Mouse (Mus musculus): ENCODE results near the gene Pnkp. TPM values are rescaled to one million over a fixed set of nuclear protein-coding genes. Genes with fewer than 3 reads are reported as not detected.
"Not testable (repeated sequence)": the region's sequence is repeated elsewhere in the genome, so short reads cannot be mapped to it uniquely, and the experiment has no call there.

Pnkp gene
- polyA plus RNA-seq, 1 experiment from 2014 or later: 23.8 TPM

- no peak overlapping the region for H3K4me2 ChIP-seq
- H3K27ac ChIP-seq (replicated peaks): no peak overlapping the region; the same call in 1 of the 2 replicates
- no peak for ATAC-seq (ENCODE audit: insufficient read depth)
Measured at GRCm38 (mm10) chr7:44871181-44871580, 14.2 kb downstream of the Pnkp start.

GRCm38 (mm10) chr7:44871774-44872173 lies 14.8 kb downstream of the Pnkp start:
- WGBS (ENCODE audit: insufficient replicate concordance): 76% methylated on average over 2 of the region's 2 CpGs
- not testable (repeated sequence) for ATAC-seq (ENCODE audit: insufficient read depth); H3K9ac ChIP-seq; H3K9me3 ChIP-seq (replicated peaks); H3K27me3 ChIP-seq; H3K27ac ChIP-seq (replicated peaks); H3K4me2 ChIP-seq; H3K36me3 ChIP-seq (replicated peaks); H3K4me3 ChIP-seq (replicated peaks)
- H3K4me1 ChIP-seq (replicated peaks): peaks cover 46% of the 10 kb centered on the region

More at GRCm38 (mm10) chr7:44871181-44871580, 14.2 kb downstream of the Pnkp start:
- no peak overlapping the region for H3K9ac ChIP-seq
- peaks cover 52% of the 10 kb centered on the region for H3K4me1 ChIP-seq (replicated peaks)
- H3K36me3 ChIP-seq (replicated peaks): no peaks in the 10 kb centered on the region
- WGBS (ENCODE audit: insufficient replicate concordance): 58% methylated on average over 1 of the region's 1 CpGs
- no peaks in the 10 kb centered on the region for H3K9me3 ChIP-seq (replicated peaks)
- no peak overlapping the region for H3K4me3 ChIP-seq (replicated peaks)
- H3K27me3 ChIP-seq: peaks cover 10% of the 10 kb centered on the region; the same call in 1 of the 2 replicates

- ATAC-seq (ENCODE audit: insufficient read depth): no peak
- H3K9ac ChIP-seq: no peak overlapping the region
- H3K4me3 ChIP-seq (replicated peaks): no peak overlapping the region
- peaks cover 55% of the 10 kb centered on the region for H3K36me3 ChIP-seq (replicated peaks)
- peaks cover 2% of the 10 kb centered on the region; the same call in 1 of the 2 replicates for H3K4me1 ChIP-seq (replicated peaks)
- H3K27ac ChIP-seq (replicated peaks): no peak overlapping the region
- WGBS (ENCODE audit: insufficient replicate concordance): 75% methylated on average over 14 of the region's 14 CpGs
- no peak overlapping the region for H3K4me2 ChIP-seq
- H3K27me3 ChIP-seq: no peaks in the 10 kb centered on the region
- H3K9me3 ChIP-seq (replicated peaks): no peaks in the 10 kb centered on the region
Measured at GRCm38 (mm10) chr7:44877833-44878232, 20.9 kb downstream of the Pnkp start.

GRCm38 (mm10) chr7:44883036-44883435 lies 26.1 kb downstream of the Pnkp start:
- Histone ChIP-seq H3K36me3 (replicated peaks) (peaks cover 73% of the 10 kb centered on the region), H3K4me2 (no peak overlapping the region), H3K9me3 (replicated peaks) (no peaks in the 10 kb centered on the region), H3K4me1 (replicated peaks) (peaks cover 11% of the 10 kb centered on the region; the same call in 1 of the 2 replicates), H3K9ac (no peak overlapping the region), H3K27ac (replicated peaks) (no peak overlapping the region), H3K4me3 (replicated peaks) (no peak overlapping the region), H3K27me3 (no peaks in the 10 kb centered on the region)
- WGBS (ENCODE audit: insufficient replicate concordance): 66% methylated on average over 3 of the region's 3 CpGs
- no peak for ATAC-seq (ENCODE audit: insufficient read depth)

GRCm38 (mm10) chr7:44884637-44885036 lies 27.7 kb downstream of the Pnkp start:
- no peak overlapping the region for H3K4me3 ChIP-seq (replicated peaks)
- WGBS (ENCODE audit: insufficient replicate concordance): 87% methylated on average over 5 of the region's 5 CpGs
- H3K36me3 ChIP-seq (replicated peaks): peaks cover 63% of the 10 kb centered on the region
- no peak overlapping the region for H3K9ac ChIP-seq
- H3K27ac ChIP-seq (replicated peaks): no peak overlapping the region
- no peaks in the 10 kb centered on the region for H3K27me3 ChIP-seq
- ATAC-seq (ENCODE audit: insufficient read depth): no peak
- H3K4me2 ChIP-seq: no peak overlapping the region
- H3K4me1 ChIP-seq (replicated peaks): peaks cover 26% of the 10 kb centered on the region
- no peaks in the 10 kb centered on the region for H3K9me3 ChIP-seq (replicated peaks)

GRCm38 (mm10) chr7:44886964-44887363 lies 30.0 kb downstream of the Pnkp start:
- H3K4me3 ChIP-seq (replicated peaks): no peak overlapping the region
- WGBS (ENCODE audit: insufficient replicate concordance): 69% methylated on average over 7 of the region's 7 CpGs
- H3K4me2 ChIP-seq: no peak overlapping the region
- H3K27me3 ChIP-seq: no peaks in the 10 kb centered on the region
- no peaks in the 10 kb centered on the region for H3K9me3 ChIP-seq (replicated peaks)
- H3K4me1 ChIP-seq (replicated peaks): peaks cover 46% of the 10 kb centered on the region
- H3K9ac ChIP-seq: no peak overlapping the region
- 0 out of 2 replicates have a peak overlapping the region, but pooled peaks have one; percentile 24 for H3K27ac ChIP-seq (replicated peaks)
- ATAC-seq (ENCODE audit: insufficient read depth): no peak
- peaks cover 42% of the 10 kb centered on the region for H3K36me3 ChIP-seq (replicated peaks)

GRCm38 (mm10) chr7:44888256-44889105 lies 31.5 kb downstream of the Pnkp start:
- Histone ChIP-seq H3K4me1 (replicated peaks) (peaks cover 52% of the 10 kb centered on the region), H3K27me3 (no peaks in the 10 kb centered on the region), H3K4me3 (replicated peaks) (no peak overlapping the region), H3K9ac (no peak overlapping the region), H3K27ac (replicated peaks) (peak overlapping the region; percentile 55), H3K4me2 (no peak overlapping the region), H3K36me3 (replicated peaks) (peaks cover 27% of the 10 kb centered on the region), H3K9me3 (replicated peaks) (no peaks in the 10 kb centered on the region)
- ATAC-seq (ENCODE audit: insufficient read depth): peak; percentile 26
- 64% methylated on average over 13 of the region's 13 CpGs for WGBS (ENCODE audit: insufficient replicate concordance)

- 81% methylated on average over 6 of the region's 7 CpGs for WGBS (ENCODE audit: insufficient replicate concordance)
- peaks cover 59% of the 10 kb centered on the region for H3K4me1 ChIP-seq (replicated peaks)
- no peak for ATAC-seq (ENCODE audit: insufficient read depth)
- H3K9me3 ChIP-seq (replicated peaks): no peaks in the 10 kb centered on the region
- H3K36me3 ChIP-seq (replicated peaks): peaks cover 12% of the 10 kb centered on the region; the same call in 1 of the 2 replicates
- peak overlapping the region; percentile 86; the same call in 1 of the 2 replicates for H3K4me3 ChIP-seq (replicated peaks)
- H3K27ac ChIP-seq (replicated peaks): no peak overlapping the region; the same call in 1 of the 2 replicates
- H3K27me3 ChIP-seq: no peaks in the 10 kb centered on the region
- H3K4me2 ChIP-seq: peak overlapping the region; percentile 91
- H3K9ac ChIP-seq: no peak overlapping the region
Measured at GRCm38 (mm10) chr7:44890180-44890579, 33.2 kb downstream of the Pnkp start.

- no peak for ATAC-seq (ENCODE audit: insufficient read depth)
- WGBS (ENCODE audit: insufficient replicate concordance): 71% methylated on average over 4 of the region's 4 CpGs
- Histone ChIP-seq H3K9ac (no peak overlapping the region), H3K4me3 (replicated peaks) (peak overlapping the region; percentile 86), H3K4me1 (replicated peaks) (peaks cover 64% of the 10 kb centered on the region), H3K4me2 (peak overlapping the region; percentile 91), H3K27me3 (no peaks in the 10 kb centered on the region), H3K9me3 (replicated peaks) (no peaks in the 10 kb centered on the region), H3K27ac (replicated peaks) (peak overlapping the region; percentile 41; the same call in 1 of the 2 replicates), H3K36me3 (replicated peaks) (peaks cover 11% of the 10 kb centered on the region; the same call in 1 of the 2 replicates)
Measured at GRCm38 (mm10) chr7:44890737-44891136, 33.8 kb downstream of the Pnkp start.

- Histone ChIP-seq H3K9ac (peak overlapping the region; percentile 85), H3K4me1 (replicated peaks) (peaks cover 72% of the 10 kb centered on the region), H3K36me3 (replicated peaks) (peaks cover 9% of the 10 kb centered on the region; the same call in 1 of the 2 replicates), H3K9me3 (replicated peaks) (no peaks in the 10 kb centered on the region), H3K4me2 (peak overlapping the region; percentile 91), H3K27me3 (no peaks in the 10 kb centered on the region), H3K27ac (replicated peaks) (peak overlapping the region; percentile 97), H3K4me3 (replicated peaks) (peak overlapping the region; percentile 86)
- WGBS (ENCODE audit: insufficient replicate concordance): 18% methylated on average over 6 of the region's 6 CpGs
- ATAC-seq (ENCODE audit: insufficient read depth): 0 out of 2 replicates have a peak, but pooled peaks have one; percentile 33
Measured at GRCm38 (mm10) chr7:44891611-44892010, 34.7 kb downstream of the Pnkp start.

GRCm38 (mm10) chr7:44892276-44892921 lies 35.5 kb downstream of the Pnkp start, which contains the start of gene Med25:
Gene Med25, minus strand, starts transcription at chr7:44892712.
- Histone ChIP-seq H3K4me3 (replicated peaks) (peak within 1 kb of the TSS; percentile 86), H3K9me3 (replicated peaks) (no peaks in the 10 kb centered on the region), H3K27ac (replicated peaks) (peak within 1 kb of the TSS; percentile 97), H3K4me1 (replicated peaks) (peaks cover 74% of the 10 kb centered on the region), H3K36me3 (replicated peaks) (peaks cover 7% of the 10 kb centered on the region; the same call in 1 of the 2 replicates), H3K9ac (peak within 1 kb of the TSS; percentile 85), H3K4me2 (peak within 1 kb of the TSS; percentile 91), H3K27me3 (no peaks in the 10 kb centered on the region)
- under 1% methylated on average over 56 of the region's 56 CpGs for WGBS (ENCODE audit: insufficient replicate concordance)
- ATAC-seq (ENCODE audit: insufficient read depth): peak; percentile 72

All from liver, embryonic 15.5 days (tissue).